Mouse (Mus musculus) cerebellum, adult 2 months (tissue): ENCODE measurements around the gene Prkcb.

Source experiments
- CTCF ChIP-seq: fragments of 200-500 bp; IDR thresholded peaks from 2 replicates; pipeline ENCODE4 v1.5.1; 2011; ENCODE audit warnings: low read depth, mild to moderate bottlenecking, control low read depth, low read length, moderate library complexity, borderline replicate concordance; ENCODE audit not compliant: insufficient read depth
- POLR2A ChIP-seq: fragments of 200-500 bp; IDR thresholded peaks from 2 replicates; pipeline ENCODE4 v1.6.1; 2011; ENCODE audit warnings: low read length, control low read depth, borderline replicate concordance; ENCODE audit not compliant: insufficient read depth

DNA sequence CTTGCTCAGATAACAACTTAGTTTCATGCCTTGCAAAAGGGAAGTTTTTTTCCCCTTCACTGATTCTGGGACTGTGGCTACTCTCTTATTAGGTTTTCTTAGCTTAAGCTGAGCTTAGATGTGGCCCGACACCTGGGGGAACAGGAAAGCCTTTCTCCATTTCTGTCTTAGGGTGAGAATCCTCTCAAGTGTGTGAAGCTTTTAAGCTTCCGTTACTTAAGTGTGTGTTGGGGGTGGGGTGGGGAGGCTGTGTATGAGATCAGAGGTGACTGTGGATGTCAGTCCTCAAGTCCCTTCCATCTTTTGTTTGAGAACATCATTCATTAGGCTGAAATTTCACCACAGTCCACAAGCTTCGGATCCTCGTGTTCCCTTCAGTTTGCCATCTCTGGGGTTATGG is 63.3 kb downstream of the Prkcb start:
- TF ChIP-seq POLR2A, result no peak
- TF ChIP-seq CTCF, result no peak
